Mouse (Mus musculus): ENCODE results near the gene Tmem144. TPM values are rescaled to one million over a fixed set of nuclear protein-coding genes. Genes with fewer than 3 reads are reported as not detected.
A peak's percentile ranks its signal among the peaks of the same experiment; 100 is the strongest.

Gene Tmem144
- polyA plus RNA-seq, 1 experiment, result 4.1 TPM

- H3K27ac ChIP-seq (ENCODE audit: insufficient read depth, low read length), result no peak overlapping the region
- H3K4me3 ChIP-seq (ENCODE audit: insufficient read depth, low read length), result no peak overlapping the region
- TF ChIP-seq CTCF (IDR thresholded peaks at IDR 0.05; ENCODE audit: extremely low read depth, insufficient read depth, low read length), result no peak
- no peak for TF ChIP-seq POLR2A (IDR thresholded peaks at IDR 0.05; ENCODE audit: extremely low read depth, insufficient read depth, low read length)
- no peaks in the 10 kb centered on the region for H3K4me1 ChIP-seq (ENCODE audit: control insufficient read depth, insufficient read depth, low read length)
Observed at GRCm38 (mm10) chr3:79792307-79792706, 60.3 kb downstream of the Tmem144 start.

- Histone ChIP-seq H3K27ac (ENCODE audit: insufficient read depth, low read length) (no peak overlapping the region), H3K4me3 (ENCODE audit: insufficient read depth, low read length) (no peak overlapping the region), H3K4me1 (ENCODE audit: control insufficient read depth, insufficient read depth, low read length) (no peaks in the 10 kb centered on the region)
- TF ChIP-seq POLR2A (IDR thresholded peaks at IDR 0.05; ENCODE audit: extremely low read depth, insufficient read depth, low read length) (no peak), CTCF (IDR thresholded peaks at IDR 0.05; ENCODE audit: extremely low read depth, insufficient read depth, low read length) (no peak)
Observed at GRCm38 (mm10) chr3:79790324-79790723, 62.2 kb downstream of the Tmem144 start.

GRCm38 (mm10) chr3:79789554-79789953 is 63.0 kb downstream of the Tmem144 start:
- Histone ChIP-seq H3K4me1 (ENCODE audit: control insufficient read depth, insufficient read depth, low read length) (no peaks in the 10 kb centered on the region), H3K27ac (ENCODE audit: insufficient read depth, low read length) (no peak overlapping the region), H3K4me3 (ENCODE audit: insufficient read depth, low read length) (no peak overlapping the region)
- TF ChIP-seq CTCF (IDR thresholded peaks at IDR 0.05; ENCODE audit: extremely low read depth, insufficient read depth, low read length) (no peak), POLR2A (IDR thresholded peaks at IDR 0.05; ENCODE audit: extremely low read depth, insufficient read depth, low read length) (no peak)

GRCm38 (mm10) chr3:79788959-79789358 is 63.6 kb downstream of the Tmem144 start:
- Histone ChIP-seq H3K4me3 (ENCODE audit: insufficient read depth, low read length) (no peak overlapping the region), H3K4me1 (ENCODE audit: control insufficient read depth, insufficient read depth, low read length) (no peaks in the 10 kb centered on the region), H3K27ac (ENCODE audit: insufficient read depth, low read length) (no peak overlapping the region)
- TF ChIP-seq CTCF (IDR thresholded peaks at IDR 0.05; ENCODE audit: extremely low read depth, insufficient read depth, low read length) (no peak), POLR2A (IDR thresholded peaks at IDR 0.05; ENCODE audit: extremely low read depth, insufficient read depth, low read length) (no peak)

GRCm38 (mm10) chr3:79784362-79784736 is 68.2 kb downstream of the Tmem144 start:
- no peak overlapping the region for H3K27ac ChIP-seq (ENCODE audit: insufficient read depth, low read length)
- H3K4me3 ChIP-seq (ENCODE audit: insufficient read depth, low read length), result 0 out of 2 replicates have a peak overlapping the region, but pooled peaks have one; percentile 1
- TF ChIP-seq CTCF (IDR thresholded peaks at IDR 0.05; ENCODE audit: extremely low read depth, insufficient read depth, low read length), result no peak

GRCm38 (mm10) chr3:79783630-79784361 is 68.8 kb downstream of the Tmem144 start:
- TF ChIP-seq CTCF (IDR thresholded peaks at IDR 0.05; ENCODE audit: extremely low read depth, insufficient read depth, low read length) (no peak), POLR2A (IDR thresholded peaks at IDR 0.05; ENCODE audit: extremely low read depth, insufficient read depth, low read length) (no peak)
- Histone ChIP-seq H3K27ac (ENCODE audit: insufficient read depth, low read length) (no peak overlapping the region), H3K4me1 (ENCODE audit: control insufficient read depth, insufficient read depth, low read length) (no peaks in the 10 kb centered on the region), H3K4me3 (ENCODE audit: insufficient read depth, low read length) (0 out of 2 replicates have a peak overlapping the region, but pooled peaks have one; percentile 1)

More at GRCm38 (mm10) chr3:79784362-79784736, 68.2 kb downstream of the Tmem144 start:
- H3K4me1 ChIP-seq (ENCODE audit: control insufficient read depth, insufficient read depth, low read length), result no peaks in the 10 kb centered on the region

GRCm38 (mm10) chr3:79772701-79773100 is 79.9 kb downstream of the Tmem144 start:
- Histone ChIP-seq H3K4me3 (ENCODE audit: insufficient read depth, low read length) (no peak overlapping the region), H3K27ac (ENCODE audit: insufficient read depth, low read length) (no peak overlapping the region), H3K4me1 (ENCODE audit: control insufficient read depth, insufficient read depth, low read length) (no peaks in the 10 kb centered on the region)
- TF ChIP-seq POLR2A (IDR thresholded peaks at IDR 0.05; ENCODE audit: extremely low read depth, insufficient read depth, low read length) (no peak), CTCF (IDR thresholded peaks at IDR 0.05; ENCODE audit: extremely low read depth, insufficient read depth, low read length) (no peak)

Other genes with a start within 250 kb of the Tmem144 start
- gene 4930579G24Rik, start 223.7 kb downstream of the Tmem144 start, polyA plus RNA-seq (2012; rRNA removed), result 1.7 and 2.2 TPM in 2 replicates
- 23.6 and 25.1 TPM in 2 replicates for gene Etfdh, start 223.3 kb downstream of the Tmem144 start, polyA plus RNA-seq (2012; rRNA removed)
- 15.8 and 17.9 TPM in 2 replicates for gene Rxfp1, start 114.9 kb downstream of the Tmem144 start, polyA plus RNA-seq (2012; rRNA removed)
- gene Fam198b, start 31.8 kb upstream of the Tmem144 start, polyA plus RNA-seq (2012; rRNA removed), result 2.4 TPM in 2 replicates

All from cortical plate, adult 2 months (tissue).